Comparison of ENCODE assay signal across 8 mouse cellular contexts in the genomic region with DNA sequence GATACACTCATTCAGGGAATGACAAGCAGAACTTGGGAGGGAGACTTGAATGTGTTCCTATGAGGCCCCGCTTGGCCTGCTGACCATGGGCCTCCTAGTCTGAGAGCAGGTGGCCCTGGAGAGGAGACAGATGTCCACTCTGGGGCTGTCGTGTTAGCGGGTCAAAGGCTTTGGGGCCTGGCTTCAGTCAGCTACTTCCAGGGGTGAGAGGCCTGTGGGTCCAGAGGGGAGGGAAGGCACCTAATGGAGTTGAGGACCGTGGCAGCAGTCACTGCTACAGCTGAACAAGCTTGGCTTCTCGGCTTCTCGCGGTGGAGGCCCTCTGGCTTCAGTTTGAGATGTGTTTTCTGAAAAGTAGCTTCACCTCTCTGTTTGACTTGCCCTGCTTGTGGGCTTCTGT. TPM values are rescaled to one million over a fixed set of nuclear protein-coding genes. Genes with fewer than 3 reads are reported as not detected.
DNase-seq lines count a peak whose midpoint lies in the region; ATAC-seq lines count a peak whose summit lies in the region.
"Not testable (repeated sequence)": the region's sequence is repeated elsewhere in the genome, so short reads cannot be mapped to it uniquely, and the experiment has no call there.

No protein-coding gene starts in this region.

- DNase-seq in embryonic facial prominence, embryonic 10.5 days (ENCODE audit: low spot score); heart, embryonic 10.5 days (ENCODE audit: low spot score): not testable (repeated sequence)

- H3K4me1 ChIP-seq in embryonic facial prominence, embryonic 10.5 days = peaks cover 30% of the 10 kb centered on the region
- peaks cover 57% of the 10 kb centered on the region for H3K4me1 ChIP-seq in heart, embryonic 10.5 days
- H3K4me1 ChIP-seq in heart, embryonic 14.5 days (ENCODE audit: control insufficient read depth in 2 of 2, insufficient read depth in 2 of 2, low read length in 2 of 2) = peaks cover 16 to 32% of the 10 kb centered on the region in 2 experiments; a peak in 3 of 4 replicates
- H3K4me1 ChIP-seq in hindbrain, embryonic 13.5 days (replicated peaks) = peaks cover 18% of the 10 kb centered on the region
- not testable (repeated sequence) for H3K4me1 ChIP-seq in kidney, embryonic 14.5 days (ENCODE audit: control insufficient read depth, insufficient read depth, low read length); stomach, embryonic 16.5 days (ENCODE audit: control insufficient read depth, insufficient read depth, low read length)
- peaks cover 39% of the 10 kb centered on the region for H3K4me1 ChIP-seq in limb, embryonic 12.5 days (replicated peaks)
- H3K4me1 ChIP-seq in neural tube, embryonic 12.5 days = peaks cover 16% of the 10 kb centered on the region

- not testable (repeated sequence) for H3K9me3 ChIP-seq in embryonic facial prominence, embryonic 10.5 days; heart, embryonic 10.5 days; heart, embryonic 14.5 days (ENCODE audit: control insufficient read depth, low read length); hindbrain, embryonic 13.5 days; kidney, embryonic 14.5 days (ENCODE audit: control insufficient read depth, low read length); limb, embryonic 12.5 days; neural tube, embryonic 12.5 days; stomach, embryonic 16.5 days (replicated peaks; ENCODE audit: control insufficient read depth, low read length)

- peak overlapping the region; percentile 55 for H3K27ac ChIP-seq in embryonic facial prominence, embryonic 10.5 days (replicated peaks)
- H3K27ac ChIP-seq in heart, embryonic 10.5 days = peak overlapping the region; percentile 49; the same call in 1 of the 2 replicates
- H3K27ac ChIP-seq in heart, embryonic 14.5 days (replicated peaks in 1 of 2; ENCODE audit: control insufficient read depth in 1 of 2, insufficient read depth in 1 of 2, low read depth in 2 of 2, low read length in 2 of 2); hindbrain, embryonic 13.5 days; kidney, embryonic 14.5 days (ENCODE audit: low read depth, low read length); limb, embryonic 12.5 days; neural tube, embryonic 12.5 days; stomach, embryonic 16.5 days (ENCODE audit: low read length): not testable (repeated sequence)

- H3K27me3 ChIP-seq in embryonic facial prominence, embryonic 10.5 days (replicated peaks; ENCODE audit: low read depth, poor library complexity, severe bottlenecking); heart, embryonic 10.5 days (ENCODE audit: insufficient read depth, poor library complexity, severe bottlenecking); heart, embryonic 14.5 days (ENCODE audit: control insufficient read depth, insufficient read depth, low read length); hindbrain, embryonic 13.5 days; kidney, embryonic 14.5 days (ENCODE audit: control insufficient read depth, insufficient read depth, low read length); limb, embryonic 12.5 days; neural tube, embryonic 12.5 days (replicated peaks); stomach, embryonic 16.5 days (ENCODE audit: control insufficient read depth, insufficient read depth, low read length): not testable (repeated sequence)

- not testable (repeated sequence) for H3K4me2 ChIP-seq in heart, embryonic 14.5 days (ENCODE audit: low read length); hindbrain, embryonic 13.5 days; kidney, embryonic 14.5 days (replicated peaks; ENCODE audit: low read depth, low read length); limb, embryonic 12.5 days; stomach, embryonic 16.5 days (ENCODE audit: low read depth, low read length)
- H3K4me2 ChIP-seq in neural tube, embryonic 12.5 days (replicated peaks) = 0 out of 2 replicates have a peak overlapping the region, but pooled peaks have one; percentile 15

- H3K4me3 ChIP-seq in embryonic facial prominence, embryonic 10.5 days; heart, embryonic 10.5 days; heart, embryonic 14.5 days (ENCODE audit: control insufficient read depth in 1 of 2, insufficient read depth in 1 of 2, low read depth in 1 of 2, low read length in 2 of 2); hindbrain, embryonic 13.5 days; kidney, embryonic 14.5 days (ENCODE audit: low read length); limb, embryonic 12.5 days (replicated peaks); neural tube, embryonic 12.5 days; stomach, embryonic 16.5 days (replicated peaks; ENCODE audit: low read length): not testable (repeated sequence)

- not testable (repeated sequence) for ATAC-seq in heart, embryonic 14.5 days (ENCODE audit: insufficient number of reproducible peaks, insufficient read depth, low FRiP score, low read depth); hindbrain, embryonic 13.5 days (ENCODE audit: low FRiP score); limb, embryonic 12.5 days (ENCODE audit: insufficient number of reproducible peaks, insufficient read depth, low FRiP score, low TSS enrichment, low read depth); stomach, embryonic 16.5 days (ENCODE audit: insufficient read depth, low FRiP score)
- peak; percentile 29; the same call in 1 of the 2 replicates for ATAC-seq in kidney, embryonic 14.5 days (ENCODE audit: low FRiP score, low TSS enrichment)
- ATAC-seq in neural tube, embryonic 12.5 days (ENCODE audit: low FRiP score, low read depth) = peak; percentile 14; the same call in 1 of the 2 replicates

- peaks cover 67% of the 10 kb centered on the region for H3K36me3 ChIP-seq in embryonic facial prominence, embryonic 10.5 days (replicated peaks)
- H3K36me3 ChIP-seq in heart, embryonic 10.5 days; heart, embryonic 14.5 days (ENCODE audit: control insufficient read depth, insufficient read depth, low read length); hindbrain, embryonic 13.5 days; kidney, embryonic 14.5 days (ENCODE audit: control insufficient read depth, insufficient read depth, low read length); neural tube, embryonic 12.5 days; stomach, embryonic 16.5 days (ENCODE audit: control insufficient read depth, insufficient read depth, low read length): not testable (repeated sequence)
- H3K36me3 ChIP-seq in limb, embryonic 12.5 days = peaks cover 11% of the 10 kb centered on the region; the same call in 1 of the 2 replicates

- H3K9ac ChIP-seq in heart, embryonic 14.5 days (ENCODE audit: low read length) = peak overlapping the region; percentile 30; the same call in 1 of the 2 replicates
- H3K9ac ChIP-seq in hindbrain, embryonic 13.5 days = peak overlapping the region; percentile 39; the same call in 1 of the 2 replicates
- H3K9ac ChIP-seq in kidney, embryonic 14.5 days (ENCODE audit: low read depth, low read length); neural tube, embryonic 12.5 days: not testable (repeated sequence)
- H3K9ac ChIP-seq in limb, embryonic 12.5 days (replicated peaks) = 0 out of 2 replicates have a peak overlapping the region, but pooled peaks have one; percentile 18
- H3K9ac ChIP-seq in stomach, embryonic 16.5 days (ENCODE audit: low read length) = 0 out of 2 replicates have a peak overlapping the region, but pooled peaks have one; percentile 1

- WGBS in embryonic facial prominence, embryonic 10.5 days = 32% methylated on average over 7 of the region's 7 CpGs
- 35% methylated on average over 7 of the region's 7 CpGs for WGBS in heart, embryonic 10.5 days
- 43% methylated on average over 7 of the region's 7 CpGs for WGBS in heart, embryonic 14.5 days
- 40% methylated on average over 7 of the region's 7 CpGs for WGBS in hindbrain, embryonic 13.5 days
- 28% methylated on average over 7 of the region's 7 CpGs for WGBS in kidney, embryonic 14.5 days
- WGBS in limb, embryonic 12.5 days = 15% methylated on average over 7 of the region's 7 CpGs
- WGBS in neural tube, embryonic 12.5 days = 25% methylated on average over 7 of the region's 7 CpGs
- 60% methylated on average over 7 of the region's 7 CpGs for WGBS in stomach, embryonic 16.5 days

RNA-seq across cellular contexts. Expression of gene Prep, which starts 17.0 kb away (rescaled TPM):
- polyA plus RNA-seq in embryonic facial prominence, embryonic 10.5 days (2016; fragmentation: Nextera tagmentation; extraction: Ambion mirVana) = 41.7 and 43.9 TPM in 2 replicates
- 30.5 and 32.5 TPM in 2 replicates for polyA plus RNA-seq in heart, embryonic 10.5 days (2016; fragmentation: Nextera tagmentation; extraction: Ambion mirVana)
- 24.4 and 26.7 TPM in 2 replicates for polyA plus RNA-seq in heart, embryonic 14.5 days (2014; fragmentation: Nextera tagmentation; extraction: Ambion mirVana)
- polyA plus RNA-seq in hindbrain, embryonic 13.5 days (2015; fragmentation: Nextera tagmentation; extraction: Ambion mirVana) = 24.8 and 25.2 TPM in 2 replicates
- polyA plus RNA-seq in kidney, embryonic 14.5 days (2014; fragmentation: Nextera tagmentation; extraction: Ambion mirVana) = 12.1 and 23.8 TPM in 2 replicates
- 33.8 and 34.6 TPM in 2 replicates for polyA plus RNA-seq in limb, embryonic 12.5 days (2016; fragmentation: Nextera tagmentation; extraction: Ambion mirVana)
- 27.8 and 29.1 TPM in 2 replicates for polyA plus RNA-seq in neural tube, embryonic 12.5 days (2016; fragmentation: Nextera tagmentation; extraction: Ambion mirVana)
- polyA plus RNA-seq in stomach, embryonic 16.5 days (2015; fragmentation: Nextera tagmentation; extraction: Ambion mirVana) = 22.1 and 25.1 TPM in 2 replicates
